Mouse (Mus musculus) layer of hippocampus, postnatal 10 days (tissue): ENCODE data around the gene Gm20388. TPM values are rescaled to one million over a fixed set of nuclear protein-coding genes. Genes with fewer than 3 reads are reported as not detected.

Experiments used
- DNase-seq, 2 experiments: peaks; one replicate each; pipeline ENCODE4 v3.0.0; 2021; ENCODE audit warnings: low spot score in 2 of 2
- total RNA-seq, 2 experiments: library from RNA; stranded (reverse); gene quantifications; 2 replicates each; pipeline ENCODE4 v1.2.3; 2021

Gm20388 gene
- total RNA-seq, 2 experiments from 2014 or later: not detected

GRCm38 (mm10) chr8:119955333-119955732 lies 44.7 kb downstream of the Gm20388 start:
- DNase-seq: no peak

GRCm38 (mm10) chr8:119958076-119958475 lies 47.4 kb downstream of the Gm20388 start:
- no peak for DNase-seq

- DNase-seq: peak; percentile 68 to 70
Observed at GRCm38 (mm10) chr8:119960531-119961104, 50.0 kb downstream of the Gm20388 start.

- DNase-seq: no peak
Observed at GRCm38 (mm10) chr8:119964859-119965258, 54.2 kb downstream of the Gm20388 start.

- DNase-seq: no peak
Observed at GRCm38 (mm10) chr8:119967435-119967834, 56.8 kb downstream of the Gm20388 start.

GRCm38 (mm10) chr8:119970169-119970568 lies 59.5 kb downstream of the Gm20388 start:
- DNase-seq: no peak

- no peak for DNase-seq
Observed at GRCm38 (mm10) chr8:119972558-119972957, 61.9 kb downstream of the Gm20388 start.

- no peak for DNase-seq
Observed at GRCm38 (mm10) chr8:119978770-119979381, 68.2 kb downstream of the Gm20388 start.

- no peak for DNase-seq
Observed at GRCm38 (mm10) chr8:119981253-119981652, 70.6 kb downstream of the Gm20388 start.

GRCm38 (mm10) chr8:119984085-119984484 lies 73.4 kb downstream of the Gm20388 start:
- DNase-seq: no peak

- no peak for DNase-seq
Observed at GRCm38 (mm10) chr8:119986174-119986573, 75.5 kb downstream of the Gm20388 start.

- DNase-seq: no peak
Observed at GRCm38 (mm10) chr8:119988087-119988486, 77.4 kb downstream of the Gm20388 start.

GRCm38 (mm10) chr8:119992249-119992648 lies 81.6 kb downstream of the Gm20388 start, which contains the start of gene Crispld2:
Crispld2 (plus strand) TSS chr8:119992438.
- peak; percentile 75 to 80 for DNase-seq

- DNase-seq: no peak
Observed at GRCm38 (mm10) chr8:119994114-119994513, 83.5 kb downstream of the Gm20388 start.

GRCm38 (mm10) chr8:119994556-119994955 lies 83.9 kb downstream of the Gm20388 start:
- DNase-seq: no peak

GRCm38 (mm10) chr8:119997266-119997665 lies 86.6 kb downstream of the Gm20388 start:
- DNase-seq: no peak

GRCm38 (mm10) chr8:120000461-120000860 lies 89.8 kb downstream of the Gm20388 start:
- no peak for DNase-seq

GRCm38 (mm10) chr8:120001712-120002111 lies 91.1 kb downstream of the Gm20388 start:
- no peak for DNase-seq

- no peak for DNase-seq
Observed at GRCm38 (mm10) chr8:120002348-120002747, 91.7 kb downstream of the Gm20388 start.

- no peak for DNase-seq
Observed at GRCm38 (mm10) chr8:120004154-120004702, 93.6 kb downstream of the Gm20388 start.

- DNase-seq: no peak
Observed at GRCm38 (mm10) chr8:120004705-120005381, 94.2 kb downstream of the Gm20388 start.

GRCm38 (mm10) chr8:120006645-120007160 lies 96.1 kb downstream of the Gm20388 start:
- DNase-seq: no peak
